Mouse (Mus musculus) neural tube, embryonic 13.5 days (tissue): Measurements from ENCODE around the gene Ank3. TPM values are rescaled to one million over a fixed set of nuclear protein-coding genes. Genes with fewer than 3 reads are reported as not detected.
A peak's percentile ranks its signal among the peaks of the same experiment; 100 is the strongest.

Experiments
- ATAC-seq: fragments of 200-750 bp; cut with Nextera tagmentation; 2 replicates; pipeline ENCODE4 v1.8.0; 2017; ENCODE audit warnings: low read depth, mild to moderate bottlenecking, moderate TSS enrichment, moderate library complexity
- H3K27ac ChIP-seq: fragments of 300-500 bp; sonication (generic); replicated peaks from 2 replicates; pipeline ENCODE4 v1.5.1; 2015; ENCODE audit warnings: moderate library complexity, mild to moderate bottlenecking, inconsistent platforms
- H3K27me3 ChIP-seq: fragments of 300-500 bp; sonication (generic); 2 replicates; pipeline ENCODE4 v1.6.1; 2015; ENCODE audit warnings: mild to moderate bottlenecking, inconsistent platforms
- H3K36me3 ChIP-seq: fragments of 300-500 bp; sonication (generic); 2 replicates; pipeline ENCODE4 v1.6.1; 2015; ENCODE audit warnings: mild to moderate bottlenecking, inconsistent platforms
- H3K4me1 ChIP-seq: fragments of 300-500 bp; sonication (generic); replicated peaks from 2 replicates; pipeline ENCODE4 v1.6.1; 2015; ENCODE audit warnings: inconsistent platforms
- H3K4me2 ChIP-seq: fragments of 300-500 bp; sonication (generic); 2 replicates; pipeline ENCODE4 v1.6.1; 2015; ENCODE audit warnings: inconsistent platforms, mild to moderate bottlenecking, moderate library complexity
- H3K4me3 ChIP-seq: fragments of 300-500 bp; sonication (generic); 2 replicates; pipeline ENCODE4 v1.5.1; 2015; ENCODE audit warnings: mild to moderate bottlenecking, inconsistent platforms
- H3K9ac ChIP-seq: fragments of 300-500 bp; sonication (generic); 2 replicates; pipeline ENCODE4 v1.6.1; 2015; ENCODE audit warnings: moderate library complexity, mild to moderate bottlenecking, inconsistent platforms
- H3K9me3 ChIP-seq: fragments of 300-500 bp; sonication (generic); 2 replicates; pipeline ENCODE4 v1.6.1; 2016; ENCODE audit warnings: inconsistent platforms
- WGBS: fragments of 180-500 bp; shearing (Covaris S2); methylation state at CpG from one replicate; pipeline ENCODE4 v1.1.7; 2015; 5-methylcytosine and 5-hydroxymethylcytosine counted together
- polyA plus RNA-seq: library from polyadenylated mRNA; unstranded; fragments of >200 nt; fragmentation: Nextera tagmentation; extraction: Ambion mirVana; gene quantifications from 2 replicates; pipeline ENCODE4 v1.2.1, GENCODE M21; 2015

The Ank3 gene
- polyA plus RNA-seq, 1 experiment from 2014 or later: 104 TPM

DNA sequence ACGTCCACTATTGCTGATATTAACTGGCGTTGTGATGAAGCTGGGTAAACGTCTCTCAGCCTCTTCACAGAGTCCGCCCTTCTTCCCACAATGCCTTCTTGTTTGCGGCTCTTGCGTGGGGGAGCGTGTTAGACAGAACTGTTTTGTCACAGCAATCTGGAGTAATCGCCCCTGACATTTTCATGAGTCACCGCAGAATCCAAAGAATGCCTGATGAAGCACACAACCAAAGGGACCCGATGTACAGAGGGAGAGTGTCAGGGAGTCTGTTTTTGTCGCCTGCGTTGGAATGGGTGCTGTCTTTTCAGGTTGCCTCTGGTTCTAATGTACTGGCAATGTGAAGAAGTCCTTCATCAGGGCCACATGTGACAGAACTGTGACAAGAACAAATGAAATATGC is 181.0 kb downstream of the Ank3 start:
- Histone ChIP-seq H3K36me3 (0 out of 2 replicates have a peak, but pooled peaks cover 3% of the 10 kb centered on the region), H3K27me3 (no peaks in the 10 kb centered on the region), H3K4me3 (no peak overlapping the region), H3K9me3 (no peaks in the 10 kb centered on the region), H3K27ac (peak overlapping the region; percentile 52; the same call in 1 of the 2 replicates), H3K9ac (no peak overlapping the region), H3K4me1 (peaks cover 65% of the 10 kb centered on the region), H3K4me2 (no peak overlapping the region)
- 50% methylated on average over 12 of the region's 12 CpGs for WGBS
- no peak for ATAC-seq

DNA sequence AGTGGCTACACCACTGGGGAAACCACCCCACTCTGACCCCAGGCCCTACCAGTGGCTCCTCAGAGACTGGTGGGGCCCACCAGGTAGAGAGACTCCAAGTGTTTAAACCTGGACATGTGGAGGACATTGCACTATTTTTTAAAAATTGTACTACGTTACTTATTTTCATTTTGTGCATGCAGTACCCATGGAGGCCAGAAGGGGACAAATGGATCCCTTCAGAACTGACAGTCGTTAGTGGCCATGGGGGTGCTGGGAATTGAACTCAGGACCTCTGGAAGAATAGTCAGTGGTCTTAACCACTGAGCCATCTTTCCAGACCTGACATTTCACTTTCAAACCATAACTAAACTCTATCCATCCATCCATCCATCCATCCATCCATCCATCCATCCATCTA is 183.0 kb downstream of the Ank3 start:
- 96% methylated on average over 2 of the region's 2 CpGs for WGBS

DNA sequence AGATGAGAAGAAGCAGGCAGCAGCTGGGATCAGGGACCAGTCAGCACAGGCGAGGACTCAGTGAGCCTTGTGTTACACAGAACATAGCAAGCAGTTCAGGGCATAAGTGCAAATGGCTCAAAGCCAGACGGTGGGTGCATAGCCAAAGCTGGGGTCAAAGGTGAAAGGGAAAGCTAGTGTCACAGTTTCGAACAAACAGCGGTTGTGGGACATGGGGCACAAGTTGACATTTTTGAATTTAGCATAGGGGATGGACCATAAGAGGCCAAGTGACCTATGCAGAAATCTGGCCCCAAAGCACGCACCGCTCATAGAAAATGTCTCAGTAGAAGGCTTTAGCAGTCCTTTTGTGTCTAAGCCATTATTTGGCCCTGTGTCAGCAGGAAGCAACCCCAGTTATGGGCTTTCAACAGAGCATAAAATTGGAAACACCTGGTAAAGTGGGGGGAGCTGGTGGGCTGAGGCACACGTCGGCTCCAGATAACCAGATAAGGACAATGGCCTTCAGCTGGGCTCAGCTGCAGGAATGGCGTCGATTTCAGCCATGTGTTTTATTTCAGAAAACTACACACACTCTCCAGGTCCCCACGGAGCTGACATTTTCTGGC is 185.4 kb downstream of the Ank3 start:
- Histone ChIP-seq H3K4me1 (peaks cover 53% of the 10 kb centered on the region), H3K4me3 (no peak overlapping the region), H3K9me3 (no peaks in the 10 kb centered on the region), H3K9ac (no peak overlapping the region), H3K4me2 (no peak overlapping the region), H3K36me3 (0 out of 2 replicates have a peak, but pooled peaks cover 3% of the 10 kb centered on the region), H3K27me3 (no peaks in the 10 kb centered on the region), H3K27ac (peak overlapping the region; percentile 83)
- 5% methylated on average over 11 of the region's 11 CpGs for WGBS
- peak; percentile 72 for ATAC-seq

More for the DNA sequence above, 183.0 kb downstream of the Ank3 start:
- ATAC-seq: no peak
- Histone ChIP-seq H3K9me3 (no peaks in the 10 kb centered on the region), H3K27me3 (no peaks in the 10 kb centered on the region), H3K36me3 (0 out of 2 replicates have a peak, but pooled peaks cover 3% of the 10 kb centered on the region), H3K9ac (no peak overlapping the region), H3K4me1 (peaks cover 63% of the 10 kb centered on the region), H3K27ac (no peak overlapping the region), H3K4me3 (no peak overlapping the region), H3K4me2 (no peak overlapping the region)

DNA sequence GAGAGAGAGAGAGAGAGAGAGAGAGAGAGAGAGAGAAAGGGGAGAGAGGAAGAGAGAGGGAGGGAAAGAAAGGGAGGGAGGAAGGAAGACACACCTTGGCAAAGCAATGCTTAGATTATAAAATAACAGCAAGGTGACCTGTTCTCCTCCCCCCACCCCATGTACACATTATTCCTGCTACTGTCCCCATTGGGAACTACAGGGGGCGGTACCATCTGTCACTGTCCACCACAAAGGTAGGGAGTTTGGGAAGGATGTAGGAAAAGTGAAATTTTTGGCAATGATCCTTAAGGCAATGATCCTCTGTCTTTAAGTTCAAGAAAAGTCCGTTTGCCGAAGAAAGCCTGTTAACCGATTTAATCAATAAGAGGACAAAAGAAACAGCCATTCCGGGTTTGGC is 186.0 kb downstream of the Ank3 start:
- H3K36me3 ChIP-seq: 0 out of 2 replicates have a peak, but pooled peaks cover 3% of the 10 kb centered on the region
- ATAC-seq: no peak
- 71% methylated on average over 5 of the region's 5 CpGs for WGBS
- H3K9me3 ChIP-seq: no peaks in the 10 kb centered on the region
- peaks cover 54% of the 10 kb centered on the region for H3K4me1 ChIP-seq
- H3K4me3 ChIP-seq: no peak overlapping the region
- no peak overlapping the region for H3K9ac ChIP-seq
- H3K27ac ChIP-seq: peak overlapping the region; percentile 83
- H3K4me2 ChIP-seq: no peak overlapping the region
- H3K27me3 ChIP-seq: no peaks in the 10 kb centered on the region

DNA sequence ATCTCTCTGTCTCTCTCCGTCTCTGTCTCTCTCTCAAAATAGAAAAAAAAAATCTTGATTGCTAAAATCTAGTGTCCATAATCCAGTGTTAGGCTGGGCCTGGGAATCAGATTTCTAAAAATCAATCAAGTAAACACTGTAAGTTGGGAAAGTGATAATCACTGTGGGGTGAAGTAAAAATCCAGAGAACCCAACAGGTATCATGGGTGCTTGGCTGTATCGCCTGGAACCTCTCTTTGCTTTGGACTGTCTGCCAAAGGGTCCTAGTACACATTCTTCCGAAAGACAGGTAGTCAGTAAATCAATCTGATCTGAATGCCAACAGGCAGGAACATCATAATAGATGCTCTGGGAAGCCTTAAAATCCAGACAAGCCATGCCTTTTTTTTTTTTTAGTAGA is 186.7 kb downstream of the Ank3 start:
- Histone ChIP-seq H3K27ac (0 out of 2 replicates have a peak overlapping the region, but pooled peaks have one; percentile 9), H3K27me3 (no peaks in the 10 kb centered on the region), H3K4me2 (no peak overlapping the region), H3K36me3 (0 out of 2 replicates have a peak, but pooled peaks cover 3% of the 10 kb centered on the region), H3K9ac (no peak overlapping the region), H3K4me3 (no peak overlapping the region), H3K4me1 (peaks cover 51% of the 10 kb centered on the region), H3K9me3 (no peaks in the 10 kb centered on the region)
- ATAC-seq: no peak
- 84% methylated on average over 3 of the region's 3 CpGs for WGBS

DNA sequence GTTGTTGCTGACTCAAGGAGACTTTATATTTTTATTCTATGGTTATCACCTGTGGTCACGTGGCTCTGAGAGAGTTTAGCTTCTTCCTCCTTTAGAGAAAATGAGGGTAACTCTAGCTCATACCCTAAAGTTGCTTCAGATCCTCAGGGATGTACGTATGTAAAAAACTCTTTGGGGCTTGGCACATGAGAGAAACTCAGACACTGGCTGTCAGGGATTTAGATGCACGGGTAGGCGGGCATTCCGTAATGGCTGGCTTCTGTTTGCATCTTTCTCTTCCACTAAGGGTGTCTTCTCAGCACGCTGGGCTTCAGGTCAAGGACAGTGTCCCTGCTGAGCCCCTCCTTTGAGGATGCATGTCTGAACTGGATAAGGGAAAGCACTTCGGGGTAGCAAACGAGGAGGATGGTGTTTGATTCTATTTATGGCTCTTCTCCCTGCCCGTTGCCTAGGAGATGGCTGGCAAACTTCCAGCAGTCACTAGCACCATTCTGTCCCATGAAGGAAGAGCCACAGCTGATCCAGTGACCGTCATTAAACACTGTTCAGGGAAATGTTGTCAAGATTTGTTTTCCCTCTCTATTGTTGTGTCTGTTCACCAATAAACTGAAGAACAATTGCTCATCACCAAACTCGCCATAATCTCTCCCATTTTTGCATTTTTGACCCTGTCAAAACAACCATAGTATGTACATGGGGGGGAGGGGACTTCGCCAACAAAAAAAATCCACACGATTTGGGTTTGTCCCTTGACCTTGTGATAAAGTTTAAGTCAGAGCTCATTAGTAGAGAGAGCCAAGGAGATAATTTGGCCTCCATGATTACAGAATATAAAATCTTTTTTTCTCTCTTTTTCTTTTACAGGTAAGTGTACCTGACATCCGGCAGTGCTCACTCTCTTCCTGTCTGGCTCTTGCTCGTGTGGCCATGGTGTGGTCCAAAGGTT is 195.9 kb downstream of the Ank3 start:
- peak; percentile 94 for ATAC-seq
- Histone ChIP-seq H3K27me3 (no peaks in the 10 kb centered on the region), H3K27ac (peak overlapping the region; percentile 85), H3K4me1 (peaks cover 32% of the 10 kb centered on the region), H3K36me3 (peaks cover 8% of the 10 kb centered on the region; the same call in 1 of the 2 replicates), H3K9ac (no peak overlapping the region), H3K4me2 (peak overlapping the region; percentile 50), H3K9me3 (no peaks in the 10 kb centered on the region), H3K4me3 (0 out of 2 replicates have a peak overlapping the region, but pooled peaks have one; percentile 2)
- WGBS: 30% methylated on average over 15 of the region's 15 CpGs

DNA sequence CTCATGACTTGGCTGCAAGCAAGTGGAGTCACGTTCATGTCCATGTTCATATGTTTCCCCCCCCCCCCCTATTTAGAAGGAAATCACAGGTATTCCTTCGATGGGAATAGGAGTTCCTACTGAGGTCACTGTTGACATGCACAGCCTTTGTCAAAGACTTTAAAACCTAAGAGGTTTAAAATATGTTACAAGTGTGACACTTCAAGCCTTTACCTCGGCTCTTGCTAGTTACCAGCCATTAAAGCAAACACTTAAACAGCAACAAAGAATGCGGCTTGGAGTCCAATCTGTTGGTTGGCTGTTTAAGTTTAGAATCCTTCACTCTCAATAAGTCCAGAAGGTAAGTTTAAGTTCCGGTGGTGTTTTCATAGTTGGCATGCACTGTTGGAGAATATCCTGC is 196.9 kb downstream of the Ank3 start:
- Histone ChIP-seq H3K27ac (no peak overlapping the region), H3K9me3 (no peaks in the 10 kb centered on the region), H3K4me2 (no peak overlapping the region), H3K36me3 (peaks cover 8% of the 10 kb centered on the region; the same call in 1 of the 2 replicates), H3K9ac (no peak overlapping the region), H3K27me3 (no peaks in the 10 kb centered on the region), H3K4me3 (no peak overlapping the region), H3K4me1 (peaks cover 30% of the 10 kb centered on the region)
- ATAC-seq: no peak
- 82% methylated on average over 5 of the region's 5 CpGs for WGBS

DNA sequence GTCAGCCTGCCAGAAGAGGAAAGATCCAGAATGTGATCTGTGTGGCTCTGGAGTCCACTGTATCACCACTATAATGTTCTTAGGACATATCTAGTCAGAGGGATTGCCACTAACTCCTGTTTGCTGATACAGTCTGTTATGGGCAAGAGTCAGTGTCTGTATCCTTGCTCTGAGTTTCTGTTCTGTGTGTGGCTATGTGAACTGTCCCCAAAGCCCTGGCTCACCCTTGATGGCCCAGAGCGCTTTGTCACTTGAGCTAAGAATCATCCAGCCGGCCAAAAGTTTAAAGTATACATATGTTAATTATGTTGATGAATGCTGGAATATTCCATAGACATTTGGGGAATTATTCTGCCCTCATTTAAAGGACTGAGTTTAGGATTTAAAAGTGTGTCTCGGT is 202.9 kb downstream of the Ank3 start:
- H3K9me3 ChIP-seq: no peaks in the 10 kb centered on the region
- H3K4me2 ChIP-seq: no peak overlapping the region
- H3K27ac ChIP-seq: no peak overlapping the region
- H3K4me1 ChIP-seq: peaks cover 38% of the 10 kb centered on the region
- H3K36me3 ChIP-seq: peaks cover 7% of the 10 kb centered on the region; the same call in 1 of the 2 replicates
- no peaks in the 10 kb centered on the region for H3K27me3 ChIP-seq
- ATAC-seq: no peak
- no peak overlapping the region for H3K4me3 ChIP-seq
- 83% methylated on average over 3 of the region's 3 CpGs for WGBS
- no peak overlapping the region for H3K9ac ChIP-seq

DNA sequence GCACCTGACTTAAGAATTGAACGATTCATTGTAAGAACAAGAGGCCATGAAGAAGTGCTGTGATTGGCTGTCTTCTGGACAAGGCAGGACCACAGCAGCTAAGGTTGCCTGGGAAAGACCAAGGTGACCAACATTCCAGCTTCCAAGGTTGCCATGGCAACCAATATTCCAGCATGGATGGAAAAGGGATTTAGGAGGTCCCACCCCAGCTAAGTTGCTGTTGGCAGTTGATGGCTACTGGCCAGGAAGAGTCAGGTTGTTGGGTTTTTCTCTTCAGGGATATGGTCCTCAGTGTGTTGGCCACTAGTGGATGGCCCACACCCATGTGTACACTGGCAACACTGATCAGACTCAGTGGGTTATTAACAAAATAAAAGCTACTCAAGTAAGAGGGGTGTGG is 204.1 kb downstream of the Ank3 start:
- Histone ChIP-seq H3K4me3 (no peak overlapping the region), H3K9ac (no peak overlapping the region), H3K36me3 (no peaks in the 10 kb centered on the region), H3K27ac (no peak overlapping the region), H3K27me3 (no peaks in the 10 kb centered on the region), H3K4me2 (no peak overlapping the region), H3K4me1 (peaks cover 46% of the 10 kb centered on the region), H3K9me3 (no peaks in the 10 kb centered on the region)
- ATAC-seq: no peak
- WGBS: 84% methylated on average over 1 of the region's 1 CpGs

DNA sequence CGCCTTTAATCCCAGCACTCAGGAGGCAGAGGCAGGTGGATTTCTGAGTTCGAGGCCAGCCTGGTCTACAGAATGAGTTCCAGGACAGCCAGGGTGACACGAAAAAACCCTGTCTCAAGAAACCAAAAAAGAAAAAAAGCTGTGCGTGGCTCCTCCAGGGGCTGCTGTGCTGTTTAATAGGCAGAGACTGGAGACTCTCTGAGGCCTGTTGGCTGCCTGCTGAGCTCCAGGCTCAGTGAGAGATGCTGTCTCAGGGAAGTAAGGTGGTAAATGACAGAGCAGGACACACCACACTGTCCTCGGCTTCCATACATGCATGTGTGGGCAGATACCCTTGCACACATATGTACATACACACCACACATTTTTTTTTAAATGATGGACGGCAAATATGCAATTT is 206.0 kb downstream of the Ank3 start:
- Histone ChIP-seq H3K9me3 (no peaks in the 10 kb centered on the region), H3K4me3 (no peak overlapping the region), H3K27me3 (no peaks in the 10 kb centered on the region), H3K4me1 (peaks cover 58% of the 10 kb centered on the region), H3K36me3 (0 out of 2 replicates have a peak, but pooled peaks cover 5% of the 10 kb centered on the region), H3K27ac (peak overlapping the region; percentile 74; the same call in 1 of the 2 replicates), H3K4me2 (no peak overlapping the region), H3K9ac (no peak overlapping the region)
- WGBS: 76% methylated on average over 6 of the region's 6 CpGs
- no peak for ATAC-seq

DNA sequence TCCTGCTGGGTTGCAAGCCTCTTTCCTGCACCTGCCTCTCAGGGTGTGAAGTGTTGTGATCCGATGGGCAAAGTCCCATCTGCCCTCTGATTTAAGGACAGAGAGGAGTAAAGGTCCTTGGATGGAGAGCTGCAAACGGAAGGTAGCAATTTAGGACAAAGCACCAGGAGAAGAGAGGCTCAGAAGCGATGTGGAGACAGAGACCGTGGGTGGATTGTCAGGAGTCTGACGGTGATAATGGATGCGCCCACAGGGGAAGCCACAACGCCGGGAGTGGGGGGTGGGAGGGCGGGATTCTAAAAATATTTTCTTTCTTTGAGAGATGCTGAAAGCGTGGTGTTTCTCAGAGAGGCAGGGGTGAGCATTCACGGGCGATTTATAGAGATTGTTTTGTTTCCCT is 206.6 kb downstream of the Ank3 start:
- ATAC-seq: no peak
- H3K4me2 ChIP-seq: peak overlapping the region; percentile 22
- H3K4me3 ChIP-seq: no peak overlapping the region
- 0 out of 2 replicates have a peak, but pooled peaks cover 5% of the 10 kb centered on the region for H3K36me3 ChIP-seq
- WGBS: 32% methylated on average over 12 of the region's 12 CpGs
- no peaks in the 10 kb centered on the region for H3K27me3 ChIP-seq
- H3K9ac ChIP-seq: peak overlapping the region; percentile 49; the same call in 1 of the 2 replicates
- peaks cover 58% of the 10 kb centered on the region for H3K4me1 ChIP-seq
- H3K9me3 ChIP-seq: no peaks in the 10 kb centered on the region
- H3K27ac ChIP-seq: peak overlapping the region; percentile 74

DNA sequence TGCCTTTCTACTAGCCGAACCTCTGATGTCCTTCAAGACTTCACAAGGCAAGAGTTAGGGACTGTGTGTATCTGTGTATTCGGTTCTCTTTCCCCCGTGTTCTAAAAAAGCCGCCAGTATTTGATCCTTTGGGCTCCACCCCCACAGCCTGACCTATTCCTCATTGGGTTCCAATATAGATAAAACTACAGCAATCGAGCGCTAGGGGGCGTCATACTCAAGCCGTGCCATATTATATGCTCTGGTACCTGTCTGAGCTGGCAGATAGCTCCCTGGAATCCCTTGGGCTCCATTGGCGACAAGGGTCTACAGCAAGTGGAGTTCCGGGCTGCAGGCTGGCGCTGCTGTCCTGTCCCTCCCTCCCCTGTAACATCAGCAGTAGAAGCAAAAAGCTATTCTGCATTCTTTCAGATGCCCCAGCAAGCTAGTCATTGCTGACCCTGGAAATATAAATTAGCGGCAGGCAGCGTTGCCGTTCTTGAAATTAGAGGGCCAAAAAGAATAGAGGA is 209.1 kb downstream of the Ank3 start:
- no peaks in the 10 kb centered on the region for H3K9me3 ChIP-seq
- H3K4me3 ChIP-seq: no peak overlapping the region
- WGBS: 68% methylated on average over 14 of the region's 14 CpGs
- H3K27me3 ChIP-seq: no peaks in the 10 kb centered on the region
- no peak for ATAC-seq
- H3K36me3 ChIP-seq: 0 out of 2 replicates have a peak, but pooled peaks cover 5% of the 10 kb centered on the region
- H3K27ac ChIP-seq: peak overlapping the region; percentile 54
- H3K4me2 ChIP-seq: no peak overlapping the region
- peaks cover 62% of the 10 kb centered on the region for H3K4me1 ChIP-seq
- H3K9ac ChIP-seq: no peak overlapping the region
